Mouse (Mus musculus) granulocyte monocyte progenitor cell, adult 5-6 weeks (primary cell): ENCODE measurements around the gene Itk. TPM values are rescaled to one million over a fixed set of nuclear protein-coding genes. Genes with fewer than 3 reads are reported as not detected.
A peak's percentile ranks its signal among the peaks of the same experiment; 100 is the strongest.

Experiments
- ATAC-seq: replicated peaks from 2 replicates; pipeline ENCODE4 v1.8.0; 2016; ENCODE audit warnings: mild to moderate bottlenecking, moderate TSS enrichment, inconsistent platforms; ENCODE audit not compliant: poor library complexity, severe bottlenecking
- total RNA-seq, 2 experiments: library from RNA; stranded (forward) in 1 of 2; stranded (reverse) in 1 of 2; fragments of 200-712, 200-1000 nt in 1 of 2; fragments of >200 nt in 1 of 2; fragmentation: Nextera tagmentation in 1 of 2; gene quantifications; 2 replicates each; pipeline ENCODE4 v1.2.3; 2014 to 2017

Itk gene
- total RNA-seq, 2 experiments from 2014 or later = 0.21 TPM; not detected in 1

- ATAC-seq = no peak
These were observed 5.8 kb upstream of the Itk start for GRCm38 (mm10) chr11:46395088-46395487.

- ATAC-seq = no peak
These were observed 4.1 kb upstream of the Itk start for GRCm38 (mm10) chr11:46393413-46393812.

GRCm38 (mm10) chr11:46392890-46393289, 3.6 kb upstream of the Itk start:
- ATAC-seq = no peak

GRCm38 (mm10) chr11:46390621-46391020, 1.3 kb upstream of the Itk start:
- no peak for ATAC-seq

GRCm38 (mm10) chr11:46388438-46388837, 877 bp downstream of the Itk start:
- no peak for ATAC-seq

GRCm38 (mm10) chr11:46387061-46387460, 2.3 kb downstream of the Itk start:
- no peak for ATAC-seq

- ATAC-seq = no peak
These were observed 2.8 kb downstream of the Itk start for GRCm38 (mm10) chr11:46386556-46386955.

- ATAC-seq = no peak
These were observed 4.4 kb downstream of the Itk start for GRCm38 (mm10) chr11:46384925-46385324.

- ATAC-seq = no peak
These were observed 6.8 kb downstream of the Itk start for GRCm38 (mm10) chr11:46382466-46382865.

GRCm38 (mm10) chr11:46380097-46380675, 9.1 kb downstream of the Itk start:
- peak; percentile 91 for ATAC-seq

GRCm38 (mm10) chr11:46377819-46378782, 11.2 kb downstream of the Itk start:
- ATAC-seq = no peak

- no peak for ATAC-seq
These were observed 12.0 kb downstream of the Itk start for GRCm38 (mm10) chr11:46377316-46377715.

GRCm38 (mm10) chr11:46375015-46375414, 14.3 kb downstream of the Itk start:
- ATAC-seq = no peak

GRCm38 (mm10) chr11:46373071-46374030, 16.0 kb downstream of the Itk start:
- peak; percentile 79 for ATAC-seq

- no peak for ATAC-seq
These were observed 16.9 kb downstream of the Itk start for GRCm38 (mm10) chr11:46372331-46372953.

GRCm38 (mm10) chr11:46371250-46371649, 18.1 kb downstream of the Itk start:
- ATAC-seq = no peak

GRCm38 (mm10) chr11:46370457-46370856, 18.9 kb downstream of the Itk start:
- ATAC-seq = no peak

- peak; percentile 61 for ATAC-seq
These were observed 23.0 kb downstream of the Itk start for GRCm38 (mm10) chr11:46366357-46366756.

- no peak for ATAC-seq
These were observed 23.6 kb downstream of the Itk start for GRCm38 (mm10) chr11:46365744-46366143.

GRCm38 (mm10) chr11:46363864-46364263, 25.5 kb downstream of the Itk start:
- no peak for ATAC-seq
